Mouse (Mus musculus) embryonic facial prominence, embryonic 11.5 days (tissue): Measurements from ENCODE around the gene Syt9. TPM values are rescaled to one million over a fixed set of nuclear protein-coding genes. Genes with fewer than 3 reads are reported as not detected.
"Not testable (repeated sequence)": the region's sequence is repeated elsewhere in the genome, so short reads cannot be mapped to it uniquely, and the experiment has no call there.

Experiments
- ATAC-seq: fragments of 200-750 bp; cut with Nextera tagmentation; replicated peaks from 2 replicates; pipeline ENCODE4 v1.8.0; 2017; ENCODE audit warnings: low read depth; ENCODE audit not compliant: insufficient number of reproducible peaks, low FRiP score, low TSS enrichment
- DNase-seq: peaks from one replicate; pipeline ENCODE4 v3.0.0-alpha.2; 2015; ENCODE audit warnings: low spot score
- H3K27ac ChIP-seq: fragments of 300-500 bp; sonication (generic); replicated peaks from 2 replicates; pipeline ENCODE4 v1.5.1; 2014; ENCODE audit warnings: mild to moderate bottlenecking, low read depth, low read length, control low read depth
- H3K27me3 ChIP-seq: fragments of 300-500 bp; sonication (generic); 2 replicates; pipeline ENCODE4 v1.6.1; 2014; ENCODE audit warnings: mild to moderate bottlenecking, low read length, moderate library complexity, mixed read lengths; ENCODE audit not compliant: control insufficient read depth, insufficient read depth
- H3K36me3 ChIP-seq: fragments of 300-500 bp; sonication (generic); replicated peaks from 2 replicates; pipeline ENCODE4 v1.6.1; 2014; ENCODE audit warnings: low read depth, mild to moderate bottlenecking, low read length, moderate library complexity, mixed read lengths; ENCODE audit not compliant: control insufficient read depth, insufficient read depth
- H3K4me1 ChIP-seq: fragments of 300-500 bp; sonication (generic); 2 replicates; pipeline ENCODE4 v1.6.1; 2014; ENCODE audit warnings: low read length, mixed read lengths; ENCODE audit not compliant: control insufficient read depth, insufficient read depth
- H3K4me2 ChIP-seq: fragments of 300-500 bp; sonication (generic); 2 replicates; pipeline ENCODE4 v1.6.1; 2014; ENCODE audit warnings: low read depth, mild to moderate bottlenecking, control low read depth, low read length, moderate library complexity
- H3K4me3 ChIP-seq: fragments of 300-500 bp; sonication (generic); 2 replicates; pipeline ENCODE4 v1.5.1; 2014; ENCODE audit warnings: low read depth, low read length, control low read depth
- H3K9ac ChIP-seq: fragments of 300-500 bp; sonication (generic); replicated peaks from 2 replicates; pipeline ENCODE4 v1.6.1; 2014; ENCODE audit warnings: mild to moderate bottlenecking, control low read depth, low read length
- H3K9me3 ChIP-seq: fragments of 300-500 bp; sonication (generic); replicated peaks from 2 replicates; pipeline ENCODE4 v1.6.1; 2016; ENCODE audit warnings: mild to moderate bottlenecking, low read length, inconsistent platforms, mixed read lengths; ENCODE audit not compliant: control insufficient read depth
- WGBS: fragments of 180-500 bp; shearing (Covaris S2); extraction: QIAGEN DNeasy Blood & Tissue Kit; methylation state at CpG from one replicate; pipeline ENCODE4 v1.1.7; 2014; 5-methylcytosine and 5-hydroxymethylcytosine counted together
- polyA plus RNA-seq: library from polyadenylated mRNA; unstranded; fragments of >200 nt; fragmentation: Nextera tagmentation; extraction: Ambion mirVana; gene quantifications from 2 replicates; pipeline ENCODE4 v1.2.1, GENCODE M21; 2014

Gene Syt9
- polyA plus RNA-seq, 1 experiment from 2014 or later = 4.7 TPM

GRCm38 (mm10) chr7:107465081-107465480 is 94.6 kb downstream of the Syt9 start:
- DNase-seq = no peak
- 77% methylated on average over 3 of the region's 3 CpGs for WGBS

GRCm38 (mm10) chr7:107478979-107479965 is 108.7 kb downstream of the Syt9 start:
- 61% methylated on average over 7 of the region's 7 CpGs for WGBS
- no peak overlapping the region for H3K27ac ChIP-seq
- no peak overlapping the region for H3K9ac ChIP-seq
- H3K27me3 ChIP-seq = no peaks in the 10 kb centered on the region
- no peak for ATAC-seq
- no peaks in the 10 kb centered on the region for H3K4me1 ChIP-seq
- DNase-seq = no peak
- no peak overlapping the region for H3K4me2 ChIP-seq
- no peaks in the 10 kb centered on the region for H3K36me3 ChIP-seq
- no peak overlapping the region for H3K4me3 ChIP-seq
- no peaks in the 10 kb centered on the region for H3K9me3 ChIP-seq

More at GRCm38 (mm10) chr7:107465081-107465480, 94.6 kb downstream of the Syt9 start:
- no peak overlapping the region for H3K4me3 ChIP-seq
- H3K9me3 ChIP-seq = no peaks in the 10 kb centered on the region
- no peak overlapping the region for H3K4me2 ChIP-seq
- no peak overlapping the region for H3K27ac ChIP-seq
- H3K27me3 ChIP-seq = no peaks in the 10 kb centered on the region
- no peaks in the 10 kb centered on the region for H3K4me1 ChIP-seq
- no peak overlapping the region for H3K9ac ChIP-seq
- no peaks in the 10 kb centered on the region for H3K36me3 ChIP-seq
- ATAC-seq = no peak

GRCm38 (mm10) chr7:107485709-107486108 is 115.2 kb downstream of the Syt9 start:
- H3K4me2 ChIP-seq, ATAC-seq, H3K9me3 ChIP-seq, H3K27me3 ChIP-seq, H3K9ac ChIP-seq, H3K27ac ChIP-seq, H3K4me1 ChIP-seq, H3K36me3 ChIP-seq, H3K4me3 ChIP-seq, DNase-seq: not testable (repeated sequence)
- WGBS = 100% methylated on average over 2 of the region's 2 CpGs

DNA sequence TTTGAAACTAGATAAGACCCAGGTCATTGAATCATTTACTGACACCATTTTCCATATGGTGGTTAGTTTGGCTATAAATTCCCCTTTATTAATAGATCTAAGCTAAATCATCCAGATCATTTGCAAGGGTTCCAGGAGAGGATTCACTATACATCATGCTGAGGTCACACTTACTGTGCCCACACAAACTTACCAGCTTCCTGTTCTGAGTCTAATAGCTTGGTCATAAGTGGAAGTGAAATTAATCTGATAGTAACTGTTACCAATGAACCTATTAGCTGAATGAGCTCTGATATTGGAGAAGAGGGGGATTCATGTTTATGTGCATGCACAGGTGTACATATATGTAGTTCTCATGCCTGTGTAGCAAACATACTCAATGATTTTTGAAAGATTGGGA is 124.9 kb downstream of the Syt9 start:
- Histone ChIP-seq H3K27me3 (no peaks in the 10 kb centered on the region), H3K27ac (no peak overlapping the region), H3K4me1 (no peaks in the 10 kb centered on the region), H3K36me3 (no peaks in the 10 kb centered on the region), H3K9me3 (no peaks in the 10 kb centered on the region), H3K9ac (no peak overlapping the region), H3K4me2 (no peak overlapping the region), H3K4me3 (no peak overlapping the region)
- DNase-seq (no peak), ATAC-seq (no peak)

GRCm38 (mm10) chr7:107496923-107497322 is 126.4 kb downstream of the Syt9 start:
- Histone ChIP-seq H3K36me3 (no peaks in the 10 kb centered on the region), H3K4me1 (no peaks in the 10 kb centered on the region), H3K9me3 (no peaks in the 10 kb centered on the region), H3K4me3 (no peak overlapping the region), H3K27ac (no peak overlapping the region), H3K27me3 (no peaks in the 10 kb centered on the region), H3K4me2 (no peak overlapping the region), H3K9ac (no peak overlapping the region)
- no peak for DNase-seq
- 82% methylated on average over 7 of the region's 7 CpGs for WGBS
- no peak for ATAC-seq

DNA sequence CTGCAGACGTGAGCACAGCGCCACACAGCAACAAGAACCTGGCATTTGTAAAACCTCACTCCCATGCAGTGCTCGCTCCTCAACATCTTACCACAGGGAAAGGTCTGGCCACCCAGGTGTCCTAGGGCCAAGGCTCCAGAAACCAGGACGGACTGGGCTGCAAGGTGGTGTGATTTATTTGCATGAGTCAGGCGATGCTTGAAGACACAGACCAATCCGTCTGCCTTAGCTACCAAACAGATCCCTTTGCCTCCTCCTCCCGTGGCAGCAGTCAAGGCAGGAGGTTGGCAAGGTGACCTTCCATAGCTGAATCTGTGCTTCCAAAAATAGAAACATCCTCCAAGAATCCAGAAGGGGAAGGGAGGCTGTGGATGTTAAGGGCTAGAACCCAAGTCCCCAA is 130.1 kb downstream of the Syt9 start:
- Histone ChIP-seq H3K27ac (no peak overlapping the region), H3K9ac (no peak overlapping the region), H3K36me3 (no peaks in the 10 kb centered on the region), H3K4me1 (no peaks in the 10 kb centered on the region), H3K4me2 (no peak overlapping the region), H3K9me3 (no peaks in the 10 kb centered on the region), H3K27me3 (no peaks in the 10 kb centered on the region), H3K4me3 (no peak overlapping the region)
- DNase-seq = no peak
- WGBS = 85% methylated on average over 7 of the region's 7 CpGs
- ATAC-seq = no peak

DNA sequence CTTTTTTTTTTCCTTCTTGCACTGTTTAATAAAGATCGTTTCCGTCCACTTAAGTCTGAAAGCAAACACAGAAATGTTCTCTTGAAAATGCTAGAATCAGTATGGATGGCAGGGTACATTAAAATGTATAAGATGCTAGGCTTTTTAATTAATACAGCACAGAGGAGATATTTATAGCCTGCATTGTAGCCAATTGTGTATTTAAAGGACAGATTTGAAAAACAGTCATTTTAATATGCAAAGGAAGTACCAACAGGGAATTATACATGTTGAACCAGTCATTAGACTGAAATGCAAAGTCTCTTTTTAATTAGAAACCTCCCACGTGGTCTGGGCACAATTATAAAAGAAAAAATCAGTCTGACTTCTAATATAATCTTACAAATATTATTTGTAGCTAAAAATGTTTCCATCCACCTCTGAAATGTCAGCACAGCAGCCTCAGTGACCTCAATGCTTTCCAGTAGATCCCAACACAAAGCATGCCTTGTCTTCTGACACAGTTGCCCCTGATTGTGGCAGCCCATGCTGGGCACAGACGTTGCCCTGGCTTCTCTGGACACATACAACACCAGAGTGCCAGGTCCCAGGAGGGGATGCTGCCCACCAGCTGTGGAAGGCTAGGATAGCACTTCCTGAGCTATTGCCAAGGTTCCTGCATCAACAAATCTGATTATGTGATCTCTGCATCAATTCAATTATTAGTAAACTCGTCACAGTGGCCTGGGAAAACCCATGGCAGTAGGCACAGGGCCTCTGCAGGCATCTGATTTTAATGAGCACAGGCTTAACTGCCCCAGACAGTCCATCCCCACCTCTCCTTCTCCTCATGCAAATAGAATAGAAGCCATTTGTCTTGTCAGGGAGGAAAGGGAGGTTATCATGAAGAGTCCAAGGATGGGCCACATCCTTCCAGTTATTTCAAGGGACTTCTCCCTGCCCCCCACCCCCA is 134.5 kb downstream of the Syt9 start:
- Histone ChIP-seq H3K4me3 (no peak overlapping the region), H3K27me3 (no peaks in the 10 kb centered on the region), H3K4me2 (no peak overlapping the region), H3K36me3 (no peaks in the 10 kb centered on the region), H3K27ac (no peak overlapping the region), H3K9ac (no peak overlapping the region), H3K4me1 (no peaks in the 10 kb centered on the region), H3K9me3 (no peaks in the 10 kb centered on the region)
- WGBS = 65% methylated on average over 5 of the region's 5 CpGs
- ATAC-seq = no peak
- no peak for DNase-seq
